Mouse (Mus musculus) thymus, adult 2 months (tissue): Measurements from ENCODE around the gene Slc22a6.

Experiments used
- CTCF ChIP-seq: fragments of 200-500 bp; IDR thresholded peaks from 2 replicates; pipeline ENCODE4 v1.5.1; 2012; ENCODE audit warnings: mild to moderate bottlenecking, control low read depth, low read length, moderate library complexity, borderline replicate concordance; ENCODE audit not compliant: control insufficient read depth, poor library complexity, insufficient read depth; ENCODE audit errors: extremely low read depth
- POLR2A ChIP-seq: fragments of 200-500 bp; IDR thresholded peaks from 2 replicates; pipeline ENCODE4 v1.6.1; 2012; ENCODE audit warnings: mild to moderate bottlenecking, low read length, control low read depth, moderate library complexity; ENCODE audit not compliant: control insufficient read depth, poor library complexity, insufficient read depth; ENCODE audit errors: extremely low read depth

DNA sequence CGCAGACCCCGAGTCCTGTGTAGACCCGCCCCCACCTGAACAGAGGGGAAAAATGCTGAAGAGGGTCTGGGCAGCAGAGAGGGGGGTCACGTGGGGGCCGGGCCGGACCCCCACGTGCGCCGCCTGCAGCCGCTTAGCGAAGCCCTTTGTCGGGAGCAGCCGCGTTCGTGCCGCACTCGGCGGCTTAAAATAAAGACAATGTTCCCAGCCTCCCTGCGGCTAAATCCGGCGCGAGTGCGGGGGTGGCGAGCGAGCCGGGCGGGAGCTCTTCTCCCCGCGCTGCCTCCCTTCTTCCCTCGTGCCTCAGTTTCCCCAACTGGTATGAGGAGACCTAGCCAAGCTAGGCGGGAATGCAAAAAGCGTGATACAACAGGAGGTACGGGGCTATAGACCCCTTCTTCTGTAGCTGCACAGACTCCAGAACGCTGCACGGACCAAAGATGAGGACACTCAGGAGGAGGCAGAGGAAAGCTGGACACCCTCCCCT lies 44.0 kb downstream of the Slc22a6 start:
- TF ChIP-seq POLR2A (no peak), CTCF (no peak)
